Mouse (Mus musculus): Measurements from ENCODE around the gene Pagr1b.
A peak's percentile ranks its signal among the peaks of the same experiment; 100 is the strongest.

Pagr1b gene

GRCm38 (mm10) chr7:127019306-127019960 lies 3.1 kb upstream of the Pagr1b start:
- no peak for DNase-seq

- no peak for DNase-seq
Observed at GRCm38 (mm10) chr7:127018416-127019305, 2.4 kb upstream of the Pagr1b start.

DNA sequence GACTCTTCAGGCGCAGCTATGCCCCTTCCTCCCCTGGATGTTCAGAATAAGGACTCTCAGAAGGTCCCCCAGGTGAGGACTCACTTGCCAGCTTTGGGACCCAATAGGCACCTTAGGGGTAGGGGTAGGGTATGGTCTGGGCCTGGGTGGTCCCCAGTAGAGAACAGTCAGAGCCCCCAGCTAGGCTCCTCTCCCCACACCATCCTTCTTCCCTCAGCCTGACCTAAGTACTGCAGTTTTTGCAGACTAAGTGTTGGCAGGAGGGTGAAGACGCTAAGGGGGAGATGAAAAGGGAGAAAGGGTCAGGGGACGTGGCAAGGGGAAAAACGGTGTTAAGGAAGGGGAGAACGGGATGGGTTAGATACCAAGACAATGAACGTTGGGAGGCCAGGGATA lies 1.7 kb upstream of the Pagr1b start:
- no peak for DNase-seq

- DNase-seq: peak; percentile 97
Observed at GRCm38 (mm10) chr7:127016971-127017949, 976 bp upstream of the Pagr1b start, which contains the start of gene Pagr1a. Pagr1a (minus strand) TSS chr7:127017352.

DNA sequence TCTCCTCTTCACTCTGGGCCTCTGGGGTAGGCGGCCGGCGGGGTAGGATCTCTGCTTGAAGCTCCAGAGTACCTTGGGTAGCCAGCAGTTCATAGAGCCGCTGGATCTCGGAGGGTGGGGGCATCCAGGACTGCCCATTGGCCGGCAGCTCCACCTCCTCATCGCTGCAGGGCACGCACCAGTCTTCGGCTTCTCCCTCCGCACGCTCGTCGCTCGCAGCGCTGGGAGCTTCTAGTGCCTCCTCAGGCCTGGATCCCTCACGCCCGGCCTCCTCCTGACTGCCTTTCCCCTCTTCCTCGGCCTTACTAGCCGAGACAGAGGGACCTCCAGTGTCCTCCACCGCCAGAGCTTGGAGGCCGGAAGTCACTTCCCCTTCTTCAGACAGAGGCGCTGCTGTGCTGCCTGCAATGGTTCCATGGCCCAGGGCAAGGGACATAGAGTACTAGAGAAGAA lies 228 bp upstream of the Pagr1b start:
- DNase-seq: no peak

DNA sequence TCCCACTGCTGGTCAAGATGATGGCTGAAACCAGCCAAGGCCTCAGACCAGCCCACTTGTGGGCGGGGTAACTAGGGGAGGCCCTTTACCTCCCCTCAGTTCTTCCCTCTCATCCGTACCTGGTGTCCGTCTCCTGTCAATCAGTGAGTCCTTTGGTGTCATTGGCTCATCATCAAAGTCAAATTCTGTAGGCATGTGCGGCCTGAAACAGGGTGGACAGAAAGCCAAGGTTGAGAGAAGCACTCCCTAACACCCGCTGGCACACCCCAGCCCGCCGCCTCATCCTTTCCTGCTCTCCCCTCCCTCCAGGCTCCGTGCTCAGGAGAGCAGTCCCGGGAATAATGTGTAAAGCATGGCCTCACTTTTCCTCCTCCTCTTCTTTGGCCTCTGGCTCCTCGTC lies 203 bp downstream of the Pagr1b start:
- peak; percentile 60 to 63 for DNase-seq

DNA sequence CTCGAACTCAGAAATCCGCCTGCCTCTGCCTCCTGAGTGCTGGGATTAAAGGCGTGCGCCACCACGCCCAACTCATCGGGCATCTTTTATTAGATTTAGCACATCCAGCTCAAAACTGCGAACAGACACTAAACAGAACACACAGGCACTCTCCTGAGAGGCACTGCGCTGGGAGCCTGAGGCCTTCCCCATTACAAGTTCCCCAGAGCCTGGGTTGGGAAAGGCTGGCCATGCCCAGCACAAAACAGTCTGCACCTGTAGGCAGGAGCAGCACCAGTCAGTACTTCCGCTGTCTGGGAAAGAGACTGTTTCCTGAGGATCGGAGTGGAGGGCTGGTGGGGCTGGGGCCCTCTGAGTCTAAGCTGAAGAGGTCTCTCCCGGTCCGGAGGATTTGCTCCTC lies 1.3 kb downstream of the Pagr1b start:
- no peak for DNase-seq

DNA sequence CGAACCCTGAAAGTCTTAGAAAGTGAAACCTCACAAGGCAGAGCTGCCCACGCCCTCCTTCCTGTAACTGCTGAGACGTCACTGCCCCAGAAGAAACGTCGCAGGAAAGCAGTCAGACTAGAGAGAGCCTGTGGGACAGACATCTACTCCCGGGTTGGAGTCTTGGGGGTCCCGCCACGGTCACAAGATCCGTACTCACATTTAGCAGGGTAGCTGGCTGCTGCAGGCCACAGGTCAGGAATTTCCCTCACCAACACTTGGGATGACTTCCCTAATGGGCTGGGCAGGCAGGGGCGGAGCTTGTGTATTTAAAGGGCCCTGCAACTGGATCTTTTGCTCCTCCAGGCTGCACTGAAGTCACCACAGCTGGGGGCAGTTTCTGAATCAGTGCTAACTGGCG lies 2.0 kb downstream of the Pagr1b start, which contains the start of gene Mvp:
TSS of gene Mvp (minus strand) at position 302 of the 400 bp plus-strand sequence.
- peak; percentile 80 to 84 for DNase-seq

DNA sequence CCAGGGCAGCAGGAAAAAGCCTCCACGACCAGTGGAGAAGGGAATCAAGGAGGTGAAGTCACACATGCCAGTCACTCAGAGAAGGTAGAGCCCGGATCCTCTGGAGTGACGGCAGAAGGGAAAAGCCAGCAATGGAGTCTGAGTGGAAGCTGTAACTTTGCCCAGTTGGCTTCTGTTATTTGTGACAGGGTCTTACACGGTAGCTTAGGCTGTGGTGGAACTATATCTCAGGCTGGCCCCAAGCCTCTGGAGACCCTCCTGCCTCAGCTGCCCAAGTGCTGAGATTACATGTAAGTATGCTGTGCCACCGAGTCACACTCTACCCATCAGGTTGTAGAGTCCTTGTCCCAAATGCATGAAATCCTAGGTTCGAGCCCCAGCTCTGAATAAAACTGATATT lies 2.9 kb downstream of the Pagr1b start:
- no peak for DNase-seq

DNA sequence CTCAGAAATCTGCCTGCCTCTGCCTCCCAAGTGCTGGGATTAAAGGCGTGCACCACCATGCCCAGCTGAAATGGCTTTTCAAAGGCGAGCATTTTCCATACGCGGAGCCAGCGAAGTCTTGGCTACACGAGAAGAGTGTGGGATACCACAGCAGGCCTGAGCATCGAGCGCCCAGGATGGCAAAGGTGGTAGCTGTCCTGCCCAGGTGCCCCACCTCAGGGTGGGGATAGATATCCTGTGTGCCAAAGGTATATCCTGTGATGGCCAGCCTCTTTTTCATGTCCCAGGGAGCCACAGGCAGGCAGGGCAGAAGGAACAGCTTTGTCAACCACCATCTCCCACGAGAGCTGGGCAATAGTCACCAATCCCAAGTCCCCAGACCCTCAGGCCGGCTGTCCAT lies 3.4 kb downstream of the Pagr1b start:
- no peak for DNase-seq

DNA sequence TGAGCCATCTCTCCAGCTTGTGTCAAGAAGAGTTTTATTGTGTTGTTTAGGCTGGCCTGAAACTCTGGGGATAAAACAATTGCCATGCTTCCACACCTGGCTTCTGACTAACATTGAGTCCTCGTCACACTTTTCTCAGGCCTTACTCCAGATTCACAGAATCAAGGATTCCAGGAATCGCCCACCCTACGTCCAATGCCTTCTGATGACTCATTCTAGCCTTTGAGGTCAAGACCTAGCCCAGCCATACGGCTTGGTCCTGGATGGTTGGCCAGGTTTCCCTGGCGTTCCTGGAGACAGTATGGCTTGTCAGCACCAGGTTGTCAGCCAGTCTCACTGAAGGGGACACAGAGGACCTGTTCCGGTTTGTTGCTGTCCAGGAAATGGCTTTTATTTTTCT lies 3.9 kb downstream of the Pagr1b start:
- DNase-seq: no peak

DNA sequence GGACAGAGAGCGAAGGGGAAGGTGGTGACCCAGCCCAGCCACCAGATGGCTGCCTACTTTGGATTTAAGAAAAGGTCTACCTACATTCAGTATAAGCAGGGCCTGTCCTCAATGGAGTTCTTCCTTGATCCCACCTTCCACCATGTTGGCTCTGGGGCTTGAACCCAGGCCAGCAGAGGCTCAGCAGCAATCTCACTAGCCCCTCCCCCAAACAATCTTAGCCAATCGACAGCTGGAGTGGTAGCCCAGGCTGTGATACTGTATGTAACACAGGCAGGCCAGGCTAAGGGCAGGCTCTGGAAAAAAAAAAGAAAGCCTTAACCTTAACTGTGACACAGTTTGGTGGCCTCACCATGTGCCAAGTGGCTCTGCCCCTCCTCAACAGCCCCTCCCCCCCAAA lies 4.6 kb downstream of the Pagr1b start:
- DNase-seq: no peak

DNA sequence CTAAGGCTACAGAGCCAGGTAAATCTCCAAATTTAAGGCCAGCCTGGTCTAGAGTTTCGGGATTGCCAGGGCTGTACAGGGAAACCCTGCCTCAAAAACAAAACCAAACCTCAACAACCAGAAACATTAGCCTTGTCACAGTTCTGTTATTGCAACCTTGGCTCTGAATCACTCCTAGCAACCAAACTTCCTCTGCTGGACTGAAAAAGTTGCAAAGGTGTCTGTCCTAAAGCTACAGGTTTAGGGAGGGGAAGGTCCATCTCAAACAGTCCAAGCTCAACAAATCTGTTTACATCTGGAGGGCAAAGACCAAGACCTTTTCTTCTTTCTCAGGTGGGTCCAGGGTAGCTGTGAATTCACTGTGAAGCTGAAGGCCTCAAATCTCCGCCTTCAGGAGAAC lies 5.2 kb downstream of the Pagr1b start:
- DNase-seq: no peak

- no peak for DNase-seq
Observed at GRCm38 (mm10) chr7:127009307-127010085, 6.8 kb downstream of the Pagr1b start.

GRCm38 (mm10) chr7:127008239-127009019 lies 7.9 kb downstream of the Pagr1b start:
- DNase-seq: peak; percentile 73 to 88

GRCm38 (mm10) chr7:127007313-127008024 lies 8.8 kb downstream of the Pagr1b start:
- DNase-seq: no peak

DNA sequence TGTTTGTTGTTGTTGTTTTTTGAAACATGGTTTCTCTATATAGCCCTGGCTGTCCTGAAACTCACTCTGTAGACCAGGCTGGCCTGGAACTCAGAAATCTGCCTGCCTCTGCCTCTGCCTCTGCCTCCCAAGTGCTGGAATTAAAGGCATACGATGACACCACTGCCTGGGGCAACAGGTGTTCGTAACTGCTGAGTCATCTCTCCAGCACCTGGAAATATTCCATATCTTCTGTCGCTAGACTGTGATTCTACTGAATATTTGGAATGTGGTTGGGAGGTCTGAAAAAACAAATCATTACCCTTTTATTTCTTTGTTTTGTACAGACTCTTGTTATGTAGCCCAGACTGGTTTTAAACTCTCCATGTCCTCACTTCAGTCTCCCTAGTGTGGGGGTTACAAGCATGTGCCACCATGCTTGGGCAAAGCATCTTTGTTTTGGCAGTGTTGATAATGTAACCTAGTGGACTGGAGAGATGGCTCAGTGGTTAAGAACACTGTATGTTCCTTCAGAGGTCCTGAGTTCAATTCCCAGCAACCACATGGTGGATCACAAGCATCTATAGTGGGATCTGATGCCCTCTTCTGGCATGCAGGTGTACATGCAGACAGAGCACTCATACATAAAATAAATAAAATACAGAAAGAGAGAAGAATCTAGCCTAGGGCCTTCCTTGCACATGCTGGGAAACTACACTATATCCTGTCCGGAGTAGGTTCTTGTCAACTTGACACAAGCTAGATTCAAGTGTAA lies 12.0 kb downstream of the Pagr1b start:
- DNase-seq: no peak

GRCm38 (mm10) chr7:127003620-127004019 lies 12.7 kb downstream of the Pagr1b start:
- no peak for DNase-seq

DNA sequence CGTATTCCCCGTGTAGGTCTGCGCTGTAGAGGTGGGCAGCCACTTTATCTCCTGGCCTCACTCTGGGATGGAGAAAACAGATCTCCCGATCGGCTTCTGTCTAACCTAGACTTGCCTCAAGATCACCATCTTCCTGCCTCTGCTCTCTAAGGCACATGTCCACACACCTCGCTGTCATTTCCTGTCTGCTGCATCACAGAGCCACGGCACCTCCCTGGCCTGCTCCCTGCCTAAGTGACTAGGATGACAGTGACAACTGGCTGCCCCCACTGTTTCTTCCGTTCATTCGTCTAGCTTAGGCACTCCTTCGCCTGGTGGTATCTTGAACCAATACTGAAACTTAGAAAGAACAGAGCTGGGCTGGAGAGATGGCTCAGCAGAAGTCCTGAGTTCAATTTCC lies 16.7 kb downstream of the Pagr1b start:
- no peak for DNase-seq

- no peak for DNase-seq
Observed at GRCm38 (mm10) chr7:126996449-126996848, 19.8 kb downstream of the Pagr1b start.
